Mouse (Mus musculus) left cerebral cortex, adult 8-10 months (tissue): Measurements from ENCODE around the gene Chrne. TPM values are rescaled to one million over a fixed set of nuclear protein-coding genes. Genes with fewer than 3 reads are reported as not detected.
"Not testable (repeated sequence)": the region's sequence is repeated elsewhere in the genome, so short reads cannot be mapped to it uniquely, and the experiment has no call there.

Source experiments
- DNase-seq, 2 experiments: peaks; one replicate each; pipeline ENCODE4 v3.0.0; 2022; ENCODE audit warnings: low spot score in 2 of 2
- total RNA-seq, 4 experiments: library from RNA; stranded (reverse); gene quantifications; 2 replicates each; pipeline ENCODE4 v1.2.4; 2022

Chrne gene
- total RNA-seq, 4 experiments from 2014 or later: not detected

- DNase-seq: no peak
Measured at GRCm38 (mm10) chr11:70586261-70586660, 32.8 kb downstream of the Chrne start.

GRCm38 (mm10) chr11:70585457-70585856 lies 33.6 kb downstream of the Chrne start:
- DNase-seq: no peak

GRCm38 (mm10) chr11:70583775-70584174 lies 35.2 kb downstream of the Chrne start:
- no peak for DNase-seq

DNA sequence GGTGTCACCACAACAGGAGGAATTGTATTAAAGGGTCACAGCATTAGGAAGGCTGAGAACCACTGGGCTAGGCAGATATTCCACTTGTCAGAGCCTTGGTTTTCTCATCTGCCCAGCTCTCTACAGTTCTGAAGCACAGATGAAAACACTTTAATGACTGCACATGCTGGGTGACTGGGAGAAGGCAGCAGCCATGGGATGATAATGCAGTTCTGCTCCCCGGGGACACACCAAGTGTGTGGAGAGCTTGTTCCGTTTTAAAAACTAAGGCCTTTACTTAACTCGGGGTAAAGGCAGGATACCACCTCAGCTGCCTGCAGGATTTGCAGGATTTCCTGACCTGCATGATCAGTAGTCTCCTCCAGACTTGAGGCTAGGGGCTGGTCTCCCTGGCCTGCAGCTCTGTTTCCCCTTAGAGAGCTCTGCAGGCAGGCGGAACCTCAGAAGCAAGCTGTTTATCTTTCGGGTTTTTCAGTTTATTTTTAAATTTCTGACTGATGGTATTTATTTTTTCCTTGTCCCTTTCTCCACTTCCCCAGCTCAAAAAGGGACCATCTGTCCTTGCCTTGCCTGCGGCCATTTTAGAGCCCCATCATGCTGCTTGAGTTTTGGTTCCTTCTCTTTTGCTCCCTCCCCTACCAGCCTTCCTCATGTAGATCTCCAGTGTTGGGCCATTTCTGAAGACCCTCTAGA lies 35.8 kb downstream of the Chrne start:
- DNase-seq: no peak

GRCm38 (mm10) chr11:70582196-70582595 lies 36.8 kb downstream of the Chrne start:
- DNase-seq: no peak

DNA sequence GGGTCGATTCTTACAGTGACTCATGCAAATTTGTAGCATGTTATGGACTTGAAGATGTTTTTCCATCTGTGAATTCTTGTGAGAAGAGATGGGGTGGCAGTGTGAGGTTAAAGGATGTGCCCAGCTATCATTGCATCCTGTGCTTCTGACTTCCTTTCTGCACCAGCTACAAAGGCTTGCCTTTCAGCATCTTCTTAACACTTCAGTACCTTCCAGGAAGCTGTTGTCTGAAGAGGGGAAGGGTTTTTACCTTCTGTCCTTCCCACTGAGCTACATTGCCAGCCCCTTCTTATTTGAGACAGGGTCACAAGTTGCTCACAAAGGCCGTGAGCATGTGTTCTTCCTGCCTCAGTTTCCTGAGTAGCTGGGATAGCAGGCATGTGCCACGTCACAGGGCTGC lies 38.1 kb downstream of the Chrne start:
- no peak for DNase-seq

GRCm38 (mm10) chr11:70580358-70580720 lies 38.7 kb downstream of the Chrne start:
- no peak for DNase-seq

- DNase-seq: no peak
Measured at GRCm38 (mm10) chr11:70579710-70580357, 39.2 kb downstream of the Chrne start.

GRCm38 (mm10) chr11:70578962-70579361 lies 40.1 kb downstream of the Chrne start:
- no peak for DNase-seq

- DNase-seq: no peak
Measured at GRCm38 (mm10) chr11:70577201-70577600, 41.8 kb downstream of the Chrne start.

GRCm38 (mm10) chr11:70573872-70574271 lies 45.1 kb downstream of the Chrne start:
- no peak for DNase-seq

DNA sequence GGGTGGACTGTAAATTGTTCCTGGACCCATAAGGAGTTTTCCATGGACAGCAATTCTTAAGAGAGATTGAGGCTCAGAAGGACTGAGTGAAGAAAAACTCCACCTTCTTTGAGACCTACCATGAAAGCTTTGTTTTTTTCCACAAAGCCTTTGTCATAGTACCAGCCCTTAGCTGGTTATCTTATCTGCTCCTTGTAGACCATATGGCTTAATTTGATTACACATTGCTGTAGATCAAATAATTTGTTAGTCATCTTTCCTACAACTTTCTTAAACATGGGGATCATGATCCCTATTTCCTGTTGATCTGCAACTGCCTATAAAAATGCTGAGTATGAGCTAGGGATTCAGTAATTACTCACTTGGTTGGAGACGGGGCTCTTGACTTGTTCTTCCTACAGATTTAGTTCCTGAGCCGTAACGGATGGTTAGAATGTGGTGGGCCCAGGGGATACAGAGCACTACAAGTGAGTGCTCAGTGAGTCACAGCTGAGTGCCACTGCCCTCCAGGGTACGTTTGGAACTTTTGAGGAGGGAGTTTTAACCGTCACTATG lies 46.6 kb downstream of the Chrne start:
- no peak for DNase-seq

- no peak for DNase-seq
Measured at GRCm38 (mm10) chr11:70571641-70572040, 47.4 kb downstream of the Chrne start.

DNA sequence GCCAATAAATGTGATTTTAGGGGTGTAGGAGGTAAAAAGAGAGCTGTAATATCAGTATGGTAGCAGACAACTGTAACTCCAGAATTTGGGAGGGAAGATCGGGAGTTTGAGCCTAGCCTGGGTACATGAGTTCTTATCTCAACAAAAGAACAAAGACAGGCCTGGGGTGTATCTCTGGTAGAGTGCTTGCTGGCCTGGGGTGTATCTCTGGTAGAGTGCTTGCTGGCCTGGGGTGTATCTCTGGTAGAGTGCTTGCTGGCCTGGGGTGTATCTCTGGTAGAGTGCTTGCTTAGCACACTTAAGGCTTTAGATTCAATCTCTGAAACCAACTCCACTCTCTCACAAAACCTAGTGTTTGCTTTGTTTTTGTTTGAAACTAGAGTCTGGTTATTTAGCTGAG lies 48.4 kb downstream of the Chrne start:
- not testable (repeated sequence) for DNase-seq

DNA sequence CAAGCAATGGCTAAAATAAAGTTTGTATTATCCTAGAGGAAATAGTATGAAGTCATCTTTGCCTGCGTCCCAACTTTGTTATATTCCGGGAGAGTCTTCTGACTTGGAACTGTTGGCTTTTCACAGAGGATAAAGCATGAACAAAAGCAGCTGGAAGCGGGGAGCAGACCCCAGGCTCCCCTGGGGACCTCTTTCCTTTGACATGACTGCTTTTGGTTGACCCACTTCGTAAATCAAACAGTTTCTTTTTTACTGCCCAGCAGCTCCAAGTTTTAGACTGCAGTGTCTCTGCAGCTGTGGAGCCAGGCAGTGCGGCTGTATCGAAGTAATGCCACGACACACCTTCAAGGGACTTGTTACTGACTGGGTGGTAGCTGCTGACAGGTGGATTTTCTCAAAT lies 52.4 kb downstream of the Chrne start:
- no peak for DNase-seq

Other genes with a start within 250 kb of the Chrne start
- gene Pelp1, start 209.2 kb downstream of the Chrne start, total RNA-seq: 10 to 100 TPM; 31.9 to 37.0 (median 35.2) TPM
- gene Arrb2, start 186.6 kb downstream of the Chrne start, total RNA-seq: 10 to 100 TPM; 62.4 to 85.9 (median 70.1) TPM
- gene Med11, start 167.3 kb downstream of the Chrne start, total RNA-seq: 10 to 100 TPM; 10.8 to 14.1 (median 13.5) TPM
- under 1 TPM; 0.11 to 0.79 (median 0.46) TPM for gene Zmynd15, start 159.8 kb downstream of the Chrne start, total RNA-seq
- 1 to 10 TPM in 3 of 4 experiments, under 1 TPM in 1; 0.97 to 4.6 (median 2.3) TPM for gene Cxcl16, start 159.2 kb downstream of the Chrne start, total RNA-seq
- gene Tm4sf5, start 114.0 kb downstream of the Chrne start, total RNA-seq: 1 to 10 TPM in 1 of 4 experiments, not detected in 3; 1.1 TPM
- under 1 TPM in 1 of 4 experiments, not detected in 3; 0.63 TPM for gene Vmo1, start 104.6 kb downstream of the Chrne start, total RNA-seq
- gene Gltpd2, start 100.0 kb downstream of the Chrne start, total RNA-seq: not detected
- gene Psmb6, start 93.8 kb downstream of the Chrne start, total RNA-seq: 100 to 1,000 TPM; 187 to 213 (median 191) TPM
- not detected for gene Gm40193, start 86.3 kb downstream of the Chrne start, total RNA-seq
- gene Pld2, start 79.2 kb downstream of the Chrne start, total RNA-seq: 10 to 100 TPM; 15.7 to 20.4 (median 19.4) TPM
- gene Mink1, start 56.3 kb downstream of the Chrne start, total RNA-seq: 100 to 1,000 TPM; 389 to 423 (median 415) TPM
- gene 4930544D05Rik, start 3.4 kb downstream of the Chrne start, total RNA-seq: under 1 TPM in 2 of 4 experiments, not detected in 2; 0.51 to 0.59 TPM
- gene Gp1ba, start 19.9 kb upstream of the Chrne start, total RNA-seq: not detected
- gene Rnf167, start 28.0 kb upstream of the Chrne start, total RNA-seq: 10 to 100 TPM; 87.8 to 96.5 (median 89.7) TPM
- gene Slc25a11, start 28.3 kb upstream of the Chrne start, total RNA-seq: 100 to 1,000 TPM; 124 to 140 (median 132) TPM
- gene Pfn1, start 35.4 kb upstream of the Chrne start, total RNA-seq: 100 to 1,000 TPM; 203 to 237 (median 220) TPM
- gene Eno3, start 38.0 kb upstream of the Chrne start, total RNA-seq: 10 to 100 TPM; 10.5 to 14.1 (median 12.5) TPM
- gene Spag7, start 50.2 kb upstream of the Chrne start, total RNA-seq: 10 to 100 TPM; 52.5 to 69.9 (median 59.3) TPM
- gene Camta2, start 68.9 kb upstream of the Chrne start, total RNA-seq: 100 to 1,000 TPM; 185 to 201 (median 191) TPM
- gene Inca1, start 80.9 kb upstream of the Chrne start, total RNA-seq: 1 to 10 TPM; 1.6 to 2.7 (median 2.3) TPM
- 10 to 100 TPM; 59.3 to 70.2 (median 65.8) TPM for gene Kif1c, start 81.3 kb upstream of the Chrne start, total RNA-seq
- gene Zfp3, start 145.0 kb upstream of the Chrne start, total RNA-seq: 10 to 100 TPM; 16.7 to 20.5 (median 20.0) TPM
- under 1 TPM in 1 of 4 experiments, not detected in 3; 0.53 TPM for gene Scimp, start 193.4 kb upstream of the Chrne start, total RNA-seq
- gene Rabep1, start 225.6 kb upstream of the Chrne start, total RNA-seq: 100 to 1,000 TPM; 123 to 128 (median 125) TPM